Mouse (Mus musculus) limb, embryonic 11.5 days (tissue): ENCODE data around the gene Tk1. TPM values are rescaled to one million over a fixed set of nuclear protein-coding genes. Genes with fewer than 3 reads are reported as not detected.

Source experiments
- ATAC-seq: fragments of 200-750 bp; cut with Nextera tagmentation; 2 replicates; pipeline ENCODE4 v1.8.0; 2017; ENCODE audit warnings: low read depth; ENCODE audit not compliant: insufficient number of reproducible peaks, low FRiP score, low TSS enrichment
- DNase-seq: peaks from one replicate; pipeline ENCODE4 v3.0.0-alpha.2; 2015; ENCODE audit warnings: low spot score
- H3K27ac ChIP-seq: fragments of 300-500 bp; sonication (generic); replicated peaks from 2 replicates; pipeline ENCODE4 v1.5.1; 2014; ENCODE audit warnings: low read depth, mild to moderate bottlenecking, low read length
- H3K27me3 ChIP-seq: fragments of 300-500 bp; sonication (generic); 2 replicates; pipeline ENCODE4 v1.6.1; 2014; ENCODE audit warnings: mild to moderate bottlenecking, low read length, mixed read lengths; ENCODE audit not compliant: control insufficient read depth, insufficient read depth
- H3K36me3 ChIP-seq: fragments of 300-500 bp; sonication (generic); 2 replicates; pipeline ENCODE4 v1.6.1; 2014; ENCODE audit warnings: mild to moderate bottlenecking, low read length, moderate library complexity, mixed read lengths; ENCODE audit not compliant: control insufficient read depth, insufficient read depth
- H3K4me1 ChIP-seq: fragments of 300-500 bp; sonication (generic); 2 replicates; pipeline ENCODE4 v1.6.1; 2014; ENCODE audit warnings: low read length, mixed read lengths; ENCODE audit not compliant: control insufficient read depth, insufficient read depth
- H3K4me2 ChIP-seq: fragments of 300-500 bp; sonication (generic); 2 replicates; pipeline ENCODE4 v1.6.1; 2014; ENCODE audit warnings: low read depth, mild to moderate bottlenecking, moderate library complexity; ENCODE audit not compliant: severe bottlenecking
- H3K4me3 ChIP-seq: fragments of 300-500 bp; sonication (generic); 2 replicates; pipeline ENCODE4 v1.5.1; 2014; ENCODE audit warnings: low read depth, low read length
- H3K9ac ChIP-seq: fragments of 300-500 bp; sonication (generic); 2 replicates; pipeline ENCODE4 v1.6.1; 2014; ENCODE audit warnings: mild to moderate bottlenecking, low read length
- H3K9me3 ChIP-seq: fragments of 300-500 bp; sonication (generic); 2 replicates; pipeline ENCODE4 v1.6.1; 2016; ENCODE audit warnings: low read length; ENCODE audit not compliant: control insufficient read depth
- WGBS: fragments of 180-500 bp; shearing (Covaris S2); extraction: QIAGEN DNeasy Blood & Tissue Kit; methylation state at CpG from one replicate; pipeline ENCODE4 v1.1.7; 2014; 5-methylcytosine and 5-hydroxymethylcytosine counted together
- polyA plus RNA-seq: library from polyadenylated mRNA; unstranded; fragments of >200 nt; fragmentation: Nextera tagmentation; extraction: Ambion mirVana; gene quantifications from 2 replicates; pipeline ENCODE4 v1.2.1, GENCODE M21; 2014

Tk1 gene
- polyA plus RNA-seq, 1 experiment from 2014 or later: 138 TPM

DNA sequence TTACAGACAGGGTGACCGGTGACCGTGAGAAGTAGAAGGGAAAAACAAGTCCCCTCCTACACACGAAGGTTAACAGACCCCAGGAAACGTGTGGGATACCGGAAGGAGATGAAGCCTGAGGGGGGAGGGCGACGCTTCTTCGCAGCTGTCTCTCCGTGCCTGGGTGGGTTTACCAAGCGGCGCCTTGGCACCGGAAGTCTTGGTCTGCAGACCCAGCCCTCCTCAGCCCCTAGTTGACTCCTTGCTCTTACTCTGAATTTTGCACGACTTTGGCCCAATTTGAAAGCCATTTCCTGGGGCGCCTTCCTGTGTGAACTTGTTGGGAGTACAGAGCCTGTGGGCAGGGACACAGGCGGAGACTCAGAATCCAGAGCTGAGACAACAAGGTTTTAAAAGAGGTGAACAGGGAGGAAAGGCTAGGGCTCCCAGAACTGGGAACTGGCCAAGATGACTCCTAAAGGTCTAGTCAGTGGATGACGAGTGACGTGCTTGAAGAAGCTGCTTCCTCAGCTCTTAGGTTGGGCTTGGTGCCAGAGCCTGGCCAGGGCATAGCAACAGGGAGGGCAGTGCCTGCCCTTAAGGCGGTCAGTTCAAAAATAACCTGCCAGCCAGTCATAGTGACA is 44.6 kb downstream of the Tk1 start:
- H3K27me3 ChIP-seq: peaks cover 2% of the 10 kb centered on the region; the same call in 1 of the 2 replicates
- peak overlapping the region; percentile 32 for H3K27ac ChIP-seq
- peak overlapping the region; percentile 2; the same call in 1 of the 2 replicates for H3K4me3 ChIP-seq
- DNase-seq (peak; percentile 39), ATAC-seq (no peak)
- peaks cover 27% of the 10 kb centered on the region for H3K4me1 ChIP-seq
- H3K36me3 ChIP-seq: no peaks in the 10 kb centered on the region
- peak overlapping the region; percentile 99 for H3K4me2 ChIP-seq
- H3K9ac ChIP-seq: no peak overlapping the region
- no peaks in the 10 kb centered on the region for H3K9me3 ChIP-seq
- WGBS: 20% methylated on average over 18 of the region's 18 CpGs

GRCm38 (mm10) chr11:117780582-117781111 is 45.2 kb downstream of the Tk1 start:
- Histone ChIP-seq H3K27ac (peak overlapping the region; percentile 63; the same call in 1 of the 2 replicates), H3K4me3 (peak overlapping the region; percentile 43), H3K9me3 (no peaks in the 10 kb centered on the region), H3K4me1 (peaks cover 27% of the 10 kb centered on the region), H3K9ac (peak overlapping the region; percentile 63; the same call in 1 of the 2 replicates), H3K36me3 (0 out of 2 replicates have a peak, but pooled peaks cover under 1% of the 10 kb centered on the region), H3K27me3 (peaks cover 2% of the 10 kb centered on the region; the same call in 1 of the 2 replicates), H3K4me2 (peak overlapping the region; percentile 99)
- under 1% methylated on average over 19 of the region's 19 CpGs for WGBS
- peak; percentile 80 for ATAC-seq
- peak; percentile 88 for DNase-seq

DNA sequence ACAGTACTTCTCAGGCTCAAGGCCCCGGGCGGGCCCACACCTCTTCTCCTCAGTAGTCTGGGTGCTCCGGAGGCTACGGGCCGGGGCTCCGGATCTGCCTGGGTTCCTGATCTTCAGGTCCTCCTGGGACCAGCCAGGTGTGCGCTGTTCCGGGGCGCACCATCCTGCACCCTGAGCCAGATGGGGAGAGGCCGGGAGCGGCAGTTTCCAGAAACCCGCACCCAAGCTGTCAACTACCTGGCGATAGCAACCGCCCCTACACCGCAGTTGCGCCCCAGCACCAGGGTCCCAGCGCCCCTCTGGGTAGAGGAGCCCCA is 45.7 kb downstream of the Tk1 start:
- peak overlapping the region; percentile 63 for H3K27ac ChIP-seq
- H3K9me3 ChIP-seq: no peaks in the 10 kb centered on the region
- H3K27me3 ChIP-seq: peaks cover 2% of the 10 kb centered on the region; the same call in 1 of the 2 replicates
- DNase-seq: no peak
- WGBS: 3% methylated on average over 16 of the region's 17 CpGs
- peak overlapping the region; percentile 99 for H3K4me2 ChIP-seq
- peak; percentile 46 for ATAC-seq
- peak overlapping the region; percentile 43 for H3K4me3 ChIP-seq
- H3K36me3 ChIP-seq: peaks cover 3% of the 10 kb centered on the region; the same call in 1 of the 2 replicates
- peaks cover 27% of the 10 kb centered on the region for H3K4me1 ChIP-seq
- peak overlapping the region; percentile 63 for H3K9ac ChIP-seq

DNA sequence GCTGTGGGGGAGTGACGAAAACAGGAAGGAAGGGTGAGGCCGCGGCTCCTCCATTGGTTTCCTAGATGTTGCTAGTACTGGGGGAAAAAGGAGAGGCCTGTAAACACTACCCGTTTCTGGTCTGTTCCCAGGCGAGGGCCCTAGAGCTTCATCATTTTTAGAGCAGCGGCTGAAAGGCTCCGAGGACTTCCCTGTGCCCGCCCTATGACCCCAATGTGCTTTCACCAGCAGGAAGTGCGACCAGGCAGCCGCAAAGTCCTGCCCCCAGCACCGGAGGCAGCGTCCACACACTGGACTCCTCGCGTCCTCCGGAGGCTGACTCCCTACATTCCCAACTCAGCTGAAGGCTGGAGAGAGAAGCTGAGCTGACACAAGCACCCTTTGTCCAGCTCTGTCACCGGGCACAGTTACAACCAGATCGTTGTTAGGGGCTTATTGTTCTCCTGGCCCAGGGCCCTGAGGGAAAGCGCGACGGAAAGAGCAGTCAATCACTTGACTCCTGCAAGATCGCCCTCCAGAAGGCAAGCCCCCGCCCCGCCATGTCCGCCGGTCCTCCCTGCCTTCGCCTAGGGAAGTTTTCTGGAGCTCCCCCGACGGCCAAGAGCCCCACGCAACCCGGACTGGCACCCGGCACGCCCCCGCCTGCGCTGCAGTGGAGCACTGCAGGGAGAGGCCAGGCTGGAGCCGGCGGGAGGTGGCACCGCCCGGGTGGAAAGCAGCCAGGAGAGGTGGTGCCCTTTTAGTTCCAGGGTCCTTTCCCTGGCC is 46.3 kb downstream of the Tk1 start:
- DNase-seq: peak; percentile 79
- WGBS: 4% methylated on average over 38 of the region's 38 CpGs
- peak; percentile 16; the same call in 1 of the 2 replicates for ATAC-seq
- Histone ChIP-seq H3K36me3 (peaks cover 3% of the 10 kb centered on the region; the same call in 1 of the 2 replicates), H3K4me3 (peak overlapping the region; percentile 43), H3K27me3 (peaks cover 2% of the 10 kb centered on the region; the same call in 1 of the 2 replicates), H3K9me3 (no peaks in the 10 kb centered on the region), H3K27ac (peak overlapping the region; percentile 63), H3K4me1 (peaks cover 27% of the 10 kb centered on the region), H3K9ac (peak overlapping the region; percentile 63), H3K4me2 (peak overlapping the region; percentile 99)

- no peak for ATAC-seq
- peaks cover 2% of the 10 kb centered on the region; the same call in 1 of the 2 replicates for H3K27me3 ChIP-seq
- H3K9ac ChIP-seq: peak overlapping the region; percentile 1; the same call in 1 of the 2 replicates
- 56% methylated on average over 12 of the region's 12 CpGs for WGBS
- peak overlapping the region; percentile 63 for H3K27ac ChIP-seq
- no peaks in the 10 kb centered on the region for H3K9me3 ChIP-seq
- peaks cover 27% of the 10 kb centered on the region for H3K4me1 ChIP-seq
- peak overlapping the region; percentile 5; the same call in 1 of the 2 replicates for H3K4me3 ChIP-seq
- peaks cover 3% of the 10 kb centered on the region; the same call in 1 of the 2 replicates for H3K36me3 ChIP-seq
- peak; percentile 45 for DNase-seq
- peak overlapping the region; percentile 99 for H3K4me2 ChIP-seq
Observed at GRCm38 (mm10) chr11:117778851-117779433, 47.0 kb downstream of the Tk1 start.

- DNase-seq (no peak), ATAC-seq (no peak)
- Histone ChIP-seq H3K27ac (no peak overlapping the region), H3K9ac (no peak overlapping the region), H3K36me3 (peaks cover 5% of the 10 kb centered on the region), H3K4me2 (no peak overlapping the region), H3K27me3 (peaks cover 2% of the 10 kb centered on the region; the same call in 1 of the 2 replicates), H3K4me1 (peaks cover 25% of the 10 kb centered on the region), H3K9me3 (no peaks in the 10 kb centered on the region), H3K4me3 (no peak overlapping the region)
- 97% methylated on average over 11 of the region's 11 CpGs for WGBS
Observed at GRCm38 (mm10) chr11:117778031-117778430, 47.9 kb downstream of the Tk1 start.

DNA sequence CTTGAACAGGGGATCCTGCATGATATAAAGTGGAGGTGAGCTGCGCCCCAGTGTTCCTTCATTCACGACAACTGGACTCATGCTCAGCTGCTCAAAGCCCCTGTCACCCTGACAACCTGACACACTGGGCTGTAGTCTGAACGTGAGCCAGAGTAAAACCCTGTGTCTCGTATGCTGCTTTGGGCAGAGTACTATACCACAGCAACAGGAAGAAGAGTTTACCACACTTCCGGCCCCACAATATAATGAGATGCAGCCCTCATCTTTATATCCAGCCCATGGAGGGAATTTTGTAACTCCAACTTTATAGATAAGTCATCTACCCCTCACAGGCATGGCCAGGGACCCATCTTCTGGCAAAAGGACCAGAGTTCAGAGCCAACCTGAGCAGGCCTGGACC is 48.8 kb downstream of the Tk1 start:
- H3K4me1 ChIP-seq: peaks cover 25% of the 10 kb centered on the region
- WGBS: 90% methylated on average over 5 of the region's 5 CpGs
- no peak for ATAC-seq
- H3K36me3 ChIP-seq: peaks cover 5% of the 10 kb centered on the region
- DNase-seq: no peak
- no peak overlapping the region for H3K27ac ChIP-seq
- H3K27me3 ChIP-seq: peaks cover 2% of the 10 kb centered on the region; the same call in 1 of the 2 replicates
- no peak overlapping the region for H3K4me3 ChIP-seq
- H3K4me2 ChIP-seq: no peak overlapping the region
- no peak overlapping the region for H3K9ac ChIP-seq
- H3K9me3 ChIP-seq: no peaks in the 10 kb centered on the region
